Mouse (Mus musculus) adrenal gland, postnatal 4 days (tissue): Measurements from ENCODE around the gene Cdsn. TPM values are rescaled to one million over a fixed set of nuclear protein-coding genes. Genes with fewer than 3 reads are reported as not detected.
A peak's percentile ranks its signal among the peaks of the same experiment; 100 is the strongest.

ENCODE experiments used
- DNase-seq, 2 experiments: peaks; one replicate each; pipeline ENCODE4 v3.0.0; 2021 to 2022; ENCODE audit warnings: low spot score in 2 of 2, mixed read lengths in 2 of 2
- total RNA-seq, 2 experiments: library from RNA; stranded (reverse); gene quantifications; 2 replicates each; pipeline ENCODE4 v1.2.3; 2021

Cdsn gene
- total RNA-seq, 2 experiments from 2014 or later: 0.11 to 0.37 TPM

DNA sequence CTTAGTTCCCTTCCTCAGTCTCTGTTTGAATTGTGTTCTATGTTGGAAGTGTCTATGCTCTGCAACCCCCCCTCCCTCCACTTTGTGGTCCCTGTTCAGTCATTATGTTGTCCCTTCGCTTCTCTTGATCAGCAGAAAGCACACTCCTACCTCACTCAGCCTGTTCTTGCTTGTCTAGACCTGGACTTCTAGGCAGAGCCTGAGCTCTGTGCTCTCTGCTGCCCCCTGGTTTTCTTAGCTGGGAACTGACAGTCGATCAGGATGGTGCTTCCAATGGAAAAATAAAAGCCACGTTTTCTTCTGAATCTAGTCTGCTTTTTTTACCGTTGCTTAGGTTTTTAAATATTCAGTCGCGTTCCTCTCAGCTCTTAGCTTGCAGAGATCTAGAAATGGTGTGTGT, 17.6 kb upstream of the Cdsn start:
- peak in 1 of 2 experiments; percentile 44 for DNase-seq

DNA sequence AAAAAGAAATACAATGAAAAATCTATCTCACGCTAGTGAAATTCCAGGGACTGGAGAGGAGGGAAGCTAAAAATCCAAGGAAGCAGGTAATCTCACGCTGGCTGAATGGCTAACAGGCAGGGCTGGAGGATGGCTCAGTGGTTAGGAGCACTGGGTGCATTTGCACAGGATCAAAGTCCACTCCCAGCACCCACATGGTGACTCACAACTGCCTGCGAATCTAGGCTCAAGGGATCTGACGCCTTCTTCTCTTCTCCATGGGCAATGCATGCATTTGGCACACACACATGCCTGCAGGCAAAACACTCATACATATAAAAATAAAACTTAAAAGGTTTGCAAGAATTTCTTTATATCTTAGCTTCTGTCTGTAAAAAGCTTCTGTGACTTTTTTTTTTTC, 14.5 kb upstream of the Cdsn start:
- no peak for DNase-seq

DNA sequence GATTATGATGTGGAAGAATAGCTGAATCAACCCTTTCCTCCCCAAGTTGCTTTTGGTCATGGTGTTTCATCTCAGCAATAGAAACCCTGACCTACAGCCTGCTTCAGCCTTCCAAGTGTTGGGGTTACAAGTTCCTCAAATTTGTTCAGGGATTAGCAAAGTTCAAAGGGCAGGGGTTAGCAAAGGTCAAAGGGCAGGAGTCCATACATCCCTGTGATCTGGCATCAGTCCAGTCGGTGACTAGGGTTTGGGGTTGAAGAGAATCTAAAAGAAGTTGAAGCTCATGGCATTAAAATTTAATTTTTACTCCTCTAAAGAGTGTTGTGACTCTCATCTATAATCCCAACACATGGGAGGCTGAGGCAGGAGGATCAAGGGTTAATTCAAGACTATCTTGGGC, 13.5 kb upstream of the Cdsn start:
- no peak for DNase-seq

DNA sequence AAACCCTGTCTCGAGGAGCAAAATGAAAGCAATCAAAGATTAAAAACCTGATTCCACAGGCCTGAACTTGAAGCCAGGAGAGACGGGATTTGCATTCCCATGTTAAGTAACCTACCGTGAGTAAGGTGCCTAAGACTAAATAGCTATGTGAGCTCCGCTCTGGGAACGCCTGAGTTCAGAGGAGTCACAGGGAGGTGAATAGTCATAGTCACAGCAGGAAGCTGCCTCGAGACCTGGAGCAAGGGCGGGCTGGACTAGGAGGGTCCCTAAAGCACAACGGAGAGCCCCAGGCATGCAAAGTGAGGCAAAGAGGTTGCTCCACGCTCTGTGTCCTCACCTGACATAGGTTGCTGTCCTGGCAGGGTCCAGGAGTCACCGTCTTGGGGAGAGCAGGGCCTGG, 12.4 kb upstream of the Cdsn start:
- no peak for DNase-seq

DNA sequence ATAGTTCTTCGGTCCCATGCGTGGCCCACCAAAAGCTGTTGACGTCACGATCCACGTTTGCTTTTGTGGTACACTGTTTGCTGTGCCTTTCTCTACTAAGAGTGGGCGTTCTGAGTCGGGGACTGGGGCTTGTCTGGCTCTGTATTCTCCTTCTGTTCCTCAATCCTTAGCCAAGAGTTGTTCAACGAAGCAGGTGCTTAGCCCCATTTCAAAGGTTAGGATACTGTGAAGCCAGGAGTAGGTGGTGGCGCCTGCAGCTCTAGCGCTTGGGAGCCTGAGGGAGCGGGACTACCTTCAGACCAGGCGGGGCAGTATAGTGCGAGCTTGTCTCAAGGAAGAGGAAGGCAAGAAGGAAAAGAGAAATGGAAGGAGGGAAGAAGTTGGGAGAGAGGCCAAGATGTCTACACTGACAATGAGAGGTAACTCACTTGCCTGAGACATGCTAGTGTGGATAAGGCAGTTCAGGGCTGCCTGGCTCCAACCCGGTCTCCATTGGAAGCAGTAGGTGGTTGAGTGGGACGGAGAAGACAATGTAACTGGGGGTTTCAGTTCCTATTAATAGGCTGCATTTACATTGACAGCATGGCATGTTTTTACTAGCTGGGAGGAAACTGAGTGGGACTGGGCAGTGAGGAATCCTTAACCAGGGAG, 9.0 kb upstream of the Cdsn start:
- no peak for DNase-seq

DNA sequence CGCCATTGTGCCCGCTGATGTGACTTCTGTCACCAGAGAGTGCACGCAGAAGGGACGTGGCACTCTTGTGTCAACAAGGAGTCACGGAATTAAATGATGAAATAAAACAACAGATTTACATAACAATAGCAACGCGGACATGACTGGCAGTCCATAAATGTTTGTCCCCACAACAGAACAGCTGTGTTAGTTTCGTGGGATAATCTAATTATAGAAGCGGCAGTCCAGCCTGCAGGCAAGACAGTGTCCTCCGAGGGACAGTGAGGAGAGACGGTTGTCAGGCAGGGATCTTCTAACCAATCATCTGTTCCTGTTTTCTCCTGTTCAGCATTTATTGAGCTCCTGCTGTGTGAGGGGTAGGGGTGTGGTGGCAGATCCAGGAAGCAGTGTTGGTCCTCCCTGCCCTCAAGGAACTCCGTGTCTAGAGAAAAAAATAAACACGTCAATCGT, 8.5 kb upstream of the Cdsn start:
- DNase-seq: no peak

DNA sequence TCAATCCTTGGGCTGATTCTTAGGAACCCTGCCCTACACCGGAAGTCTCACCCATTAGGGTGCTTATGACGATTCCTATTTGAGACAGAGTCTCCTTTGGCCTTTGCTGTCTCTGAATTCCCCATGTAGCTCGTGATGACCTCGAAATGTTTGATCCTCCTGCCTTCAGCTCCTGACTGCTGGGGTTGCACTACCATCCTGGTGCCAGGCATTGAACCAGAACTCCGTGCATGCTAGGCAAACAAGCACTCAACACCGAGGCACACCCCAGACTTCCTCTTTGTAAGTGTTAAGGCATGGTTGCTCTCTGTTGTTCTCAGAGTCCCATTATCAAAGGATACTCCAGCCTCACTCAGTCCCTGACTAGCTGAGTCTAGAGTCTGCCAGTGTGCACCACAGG, 7.9 kb upstream of the Cdsn start:
- DNase-seq: no peak

DNA sequence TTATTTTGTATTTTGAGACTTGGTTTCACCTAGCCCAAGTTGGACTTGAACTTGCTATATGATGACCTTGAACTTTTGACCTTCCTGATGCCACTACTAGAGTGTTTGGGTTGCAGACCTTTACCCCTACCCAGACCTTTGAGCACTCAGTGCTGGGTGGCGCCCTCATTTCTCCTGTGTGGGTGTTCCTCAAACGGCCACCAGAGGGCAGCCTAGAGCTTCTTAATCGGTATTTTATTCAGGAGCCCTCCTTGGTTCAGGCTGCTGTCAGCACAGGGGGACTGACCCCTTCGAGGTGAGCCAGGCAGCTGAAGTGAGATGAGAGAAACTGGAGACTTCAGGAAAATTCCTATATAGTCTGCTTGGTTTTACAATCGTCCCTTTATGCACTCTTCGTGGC, 7.2 kb upstream of the Cdsn start:
- DNase-seq: peak in 1 of 2 experiments; percentile 28

DNA sequence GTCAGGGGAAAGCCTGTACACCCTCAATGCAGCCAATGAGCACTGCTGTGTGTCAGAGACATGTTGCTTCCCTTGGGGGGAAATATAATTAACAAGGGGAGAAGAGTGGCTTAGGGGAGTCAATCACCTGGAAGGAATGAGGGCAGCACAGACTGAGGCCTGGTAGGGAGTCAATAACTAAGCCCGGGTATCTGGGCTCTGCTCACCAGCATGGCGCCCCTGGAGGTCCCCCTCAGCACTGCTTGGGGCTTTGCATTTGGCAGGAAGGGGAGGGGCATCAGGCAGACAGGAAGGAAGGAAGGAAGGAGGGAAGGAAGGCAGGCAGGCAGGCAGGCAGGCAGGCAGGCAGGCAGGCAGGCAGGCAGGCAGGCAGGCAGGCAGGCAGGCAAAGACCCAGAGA, 4.5 kb upstream of the Cdsn start:
- no peak for DNase-seq

DNA sequence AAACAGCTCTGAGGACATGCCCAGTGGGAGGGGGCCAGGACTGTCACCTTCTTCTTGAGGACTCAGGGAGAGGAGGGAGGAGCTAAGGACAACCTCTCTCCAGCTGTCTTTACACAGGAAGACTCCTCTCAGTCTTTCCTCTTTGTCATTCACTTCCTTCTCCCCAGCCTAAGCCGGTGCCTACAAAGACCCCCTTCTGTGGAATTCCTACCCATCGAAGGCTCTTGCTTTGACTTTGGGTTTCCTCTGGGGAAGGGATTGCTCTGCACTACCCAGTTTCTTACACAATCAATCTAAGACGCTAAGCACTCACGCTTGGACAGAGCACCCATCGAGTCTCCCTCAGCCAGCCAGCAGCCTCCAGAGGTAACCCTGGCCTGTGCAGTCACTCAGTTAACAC, 3.3 kb upstream of the Cdsn start:
- no peak for DNase-seq

DNA sequence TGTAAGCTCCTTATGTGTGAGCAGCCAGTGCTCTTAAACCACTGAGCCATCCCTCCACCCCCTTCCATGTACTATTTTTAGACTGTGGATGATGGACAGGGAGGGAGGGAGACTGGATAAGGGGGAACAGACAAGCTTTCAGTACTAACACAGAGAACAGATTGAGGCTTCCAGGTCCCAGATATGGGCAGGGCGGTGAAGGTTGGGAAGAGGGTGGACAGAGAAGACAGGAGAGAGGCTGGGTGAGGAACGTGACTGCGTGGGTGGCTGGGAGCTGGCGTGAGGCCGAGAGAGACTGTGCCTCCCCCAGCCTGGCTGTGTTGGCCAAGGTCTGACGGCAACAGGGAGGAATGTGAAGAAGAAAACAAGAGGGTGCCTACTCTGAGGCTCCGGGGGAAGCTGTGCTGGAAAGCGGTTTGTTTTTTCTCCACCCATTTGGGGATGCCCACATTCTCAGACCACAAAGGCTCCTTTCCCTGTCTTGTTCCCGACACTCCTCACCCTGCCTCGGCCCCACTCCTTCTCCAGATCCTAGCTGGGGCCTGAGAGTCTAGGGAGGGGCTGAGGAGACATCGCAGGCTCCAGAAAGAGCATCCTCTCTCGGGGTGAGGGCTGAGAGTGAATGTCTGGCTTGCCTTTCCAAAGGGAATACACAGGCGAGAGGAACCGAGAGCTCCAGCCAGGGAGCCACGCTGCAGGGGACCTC, 2.3 kb upstream of the Cdsn start:
- DNase-seq: peak; percentile 52 to 54

DNA sequence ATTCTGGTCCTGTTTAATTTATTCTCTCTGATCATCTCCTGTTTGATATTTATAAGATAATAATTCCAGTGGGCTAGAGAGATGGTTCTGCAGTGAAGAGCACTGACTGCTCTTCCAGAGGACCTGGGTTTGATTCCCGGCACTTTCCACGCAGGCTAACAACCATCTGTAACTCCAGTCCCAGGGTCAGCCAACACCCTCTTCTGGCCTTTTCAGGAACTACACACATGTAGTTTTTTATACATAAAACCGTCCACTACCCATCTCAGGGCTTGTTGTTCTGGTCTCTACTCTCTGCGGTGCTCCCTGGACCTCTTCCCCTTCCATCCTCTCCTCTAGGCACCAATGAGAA, 1.8 kb upstream of the Cdsn start:
- DNase-seq: no peak

DNA sequence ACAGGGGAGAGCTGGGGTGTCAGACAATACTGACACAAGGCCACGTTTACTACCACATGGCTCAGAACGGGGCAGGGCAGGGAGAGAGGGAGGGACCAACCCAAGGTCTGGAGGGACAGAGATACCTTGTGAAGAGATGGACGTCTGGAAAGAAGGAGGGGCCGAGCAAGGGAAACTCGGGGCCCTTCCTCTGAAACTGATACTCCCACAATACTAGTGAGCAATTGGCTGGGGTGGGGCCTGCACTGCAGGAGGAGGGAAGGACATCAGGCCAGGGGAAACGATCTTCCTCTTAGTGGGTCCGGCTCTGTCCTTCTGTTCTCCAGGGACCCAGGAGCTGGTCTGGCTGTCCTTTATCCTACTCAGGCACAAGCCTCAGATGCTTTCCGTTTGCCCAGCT, 1.1 kb upstream of the Cdsn start:
- DNase-seq: no peak

DNA sequence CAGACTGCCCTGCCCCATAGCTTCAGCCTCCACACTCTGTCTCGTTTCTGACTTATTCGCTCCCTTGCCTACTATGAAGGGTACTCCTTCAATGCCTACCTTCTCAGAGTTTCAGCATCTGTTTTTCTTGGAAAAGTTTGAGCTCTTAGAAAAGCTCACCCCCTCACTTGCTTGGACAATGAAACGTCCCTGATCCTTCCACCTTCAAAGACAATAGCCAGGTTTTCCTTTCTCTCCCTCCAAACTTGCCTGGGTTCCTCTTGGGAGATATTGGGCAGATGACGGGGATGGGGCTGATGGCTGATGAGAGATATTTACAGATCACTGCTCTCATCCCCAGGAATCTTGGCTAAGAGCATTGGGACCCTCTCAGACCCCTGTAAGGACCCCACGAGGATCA, 2.4 kb downstream of the Cdsn start:
- no peak for DNase-seq

DNA sequence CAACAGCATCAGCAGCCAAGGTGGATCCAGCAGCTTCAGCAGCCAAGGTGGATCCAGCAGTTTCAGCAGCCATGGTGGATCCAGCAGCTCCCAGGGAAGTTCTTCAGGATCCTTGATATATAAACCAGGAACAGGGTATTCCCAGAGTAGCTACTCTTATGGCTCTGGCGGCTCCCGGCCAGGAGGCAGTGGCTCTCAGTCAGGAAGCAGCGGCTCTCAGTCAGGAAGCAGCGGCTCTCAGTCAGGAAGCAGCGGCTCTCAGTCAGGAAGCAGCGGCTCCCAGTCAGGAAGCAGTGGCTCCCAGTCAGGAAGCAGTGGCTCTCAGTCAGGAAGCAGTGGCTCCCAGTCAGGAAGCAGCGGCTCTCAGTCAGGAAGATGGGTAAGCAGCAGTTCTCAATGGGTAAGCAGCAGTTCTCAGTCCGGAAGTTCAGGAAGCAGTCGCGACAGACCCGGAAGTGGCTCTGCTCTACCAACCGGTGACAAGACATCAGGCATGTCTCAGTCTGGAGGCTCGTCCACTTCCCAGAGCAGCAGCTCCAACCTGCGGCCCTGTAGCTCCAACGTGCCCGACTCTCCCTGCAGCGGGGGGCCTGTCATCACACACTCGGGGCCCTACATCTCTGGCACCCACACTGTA, 3.0 kb downstream of the Cdsn start:
- DNase-seq: no peak

DNA sequence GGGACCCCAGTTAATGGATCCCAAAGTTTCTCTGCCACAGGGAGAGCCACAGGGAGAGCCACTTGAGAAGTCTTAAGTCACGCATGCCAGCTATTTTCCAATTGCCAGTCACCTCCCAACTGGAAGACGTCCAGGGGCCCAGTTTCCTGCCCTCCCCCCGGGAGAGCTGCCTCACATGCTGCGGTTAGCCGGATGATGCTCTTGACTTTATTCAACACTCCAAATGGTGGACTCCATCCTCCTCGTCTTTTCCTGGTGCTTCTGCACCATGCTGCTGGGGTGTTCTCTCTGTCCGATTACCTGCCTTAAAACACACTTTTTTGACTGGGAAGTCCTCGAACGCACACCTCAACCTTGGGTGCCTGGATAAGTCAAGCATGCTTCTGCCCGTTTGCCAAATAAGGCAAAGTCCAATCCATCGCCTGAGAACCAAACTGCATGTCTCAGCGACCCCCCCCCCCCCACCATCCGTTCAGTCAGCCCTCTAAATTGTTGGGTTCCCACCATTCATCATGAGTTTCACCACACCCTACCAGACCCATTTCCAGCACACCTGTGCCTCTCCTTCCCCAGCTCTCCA, 4.3 kb downstream of the Cdsn start:
- DNase-seq: no peak

DNA sequence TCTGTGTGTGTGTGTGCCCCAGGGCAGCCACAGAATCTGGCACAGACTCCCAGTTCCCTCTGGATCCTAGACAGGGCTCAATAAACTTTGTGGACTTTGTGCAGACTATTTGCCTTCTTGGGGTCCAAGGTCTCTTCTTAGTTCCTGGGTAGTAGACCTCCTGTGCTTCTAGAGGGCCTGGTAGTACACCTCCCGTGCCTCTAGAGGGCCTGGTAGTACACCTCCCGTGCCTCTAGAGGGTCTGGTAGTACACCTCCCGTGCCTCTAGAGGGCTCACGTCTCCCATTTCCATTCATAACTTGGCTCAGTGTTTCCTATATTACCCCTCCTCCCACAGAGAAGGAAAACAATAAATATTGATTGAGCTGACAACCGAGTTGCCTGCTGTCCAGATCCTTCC, 4.9 kb downstream of the Cdsn start:
- no peak for DNase-seq

DNA sequence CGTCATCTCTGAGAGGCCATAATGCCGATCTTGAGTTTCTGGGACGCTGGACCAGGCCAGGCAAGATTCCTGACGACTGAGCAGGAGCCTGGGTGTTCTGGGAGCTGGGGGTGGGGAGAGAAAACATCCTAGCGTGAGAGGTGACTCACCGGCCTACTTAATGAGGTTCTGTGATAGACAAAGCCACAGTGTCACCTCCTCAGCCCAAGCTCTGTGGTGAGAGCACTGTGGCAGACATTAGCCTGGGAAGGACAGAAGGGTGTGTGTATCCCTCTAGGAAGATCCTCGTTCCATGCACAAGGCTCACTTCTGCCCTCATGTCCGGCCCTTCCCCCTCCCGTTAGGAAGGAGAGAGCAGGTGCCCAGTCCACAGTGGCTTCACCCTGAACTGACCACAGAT, 5.4 kb downstream of the Cdsn start:
- no peak for DNase-seq

DNA sequence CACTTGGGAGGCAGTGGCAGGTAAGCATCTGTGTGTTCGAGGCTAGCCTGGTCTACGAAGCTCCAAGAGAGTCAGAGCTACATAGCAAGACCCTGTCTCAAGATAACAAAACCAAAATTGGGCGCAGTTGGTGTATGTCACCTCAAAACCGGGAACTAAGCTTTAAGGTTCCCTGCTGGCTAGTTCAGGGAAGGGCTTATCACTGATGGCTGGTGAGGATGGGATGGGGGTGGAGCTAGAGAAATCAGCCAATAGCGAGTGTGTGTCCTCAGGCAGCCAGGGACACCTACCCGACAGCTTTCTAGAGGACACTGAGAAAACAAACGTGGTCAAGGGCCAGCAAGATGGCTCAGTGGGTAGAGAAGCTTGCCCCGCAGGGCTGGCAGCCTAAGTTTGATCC, 6.3 kb downstream of the Cdsn start:
- no peak for DNase-seq

DNA sequence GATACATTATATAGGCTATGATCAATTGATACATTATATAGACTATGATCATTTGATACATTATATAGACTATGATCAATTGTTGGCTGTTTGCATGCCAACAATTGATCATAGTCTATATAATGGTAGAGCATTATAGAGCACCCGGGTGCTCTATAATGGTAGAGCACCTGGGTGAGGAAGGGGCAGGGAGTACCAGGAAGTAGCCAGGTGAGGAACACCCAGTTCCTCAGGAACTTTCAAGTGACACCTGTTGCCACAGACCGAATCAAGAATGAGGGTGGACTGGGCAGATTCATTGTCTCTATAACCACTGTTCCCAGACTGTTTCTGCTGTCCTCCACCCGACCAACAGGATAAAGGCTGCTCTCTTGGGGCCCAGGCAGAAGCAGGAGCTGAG, 15.2 kb downstream of the Cdsn start, which contains the start of gene 2300002M23Rik:
Gene 2300002M23Rik, plus strand, starts transcription at position 301 of the 400 bp plus-strand sequence.
- no peak for DNase-seq

DNA sequence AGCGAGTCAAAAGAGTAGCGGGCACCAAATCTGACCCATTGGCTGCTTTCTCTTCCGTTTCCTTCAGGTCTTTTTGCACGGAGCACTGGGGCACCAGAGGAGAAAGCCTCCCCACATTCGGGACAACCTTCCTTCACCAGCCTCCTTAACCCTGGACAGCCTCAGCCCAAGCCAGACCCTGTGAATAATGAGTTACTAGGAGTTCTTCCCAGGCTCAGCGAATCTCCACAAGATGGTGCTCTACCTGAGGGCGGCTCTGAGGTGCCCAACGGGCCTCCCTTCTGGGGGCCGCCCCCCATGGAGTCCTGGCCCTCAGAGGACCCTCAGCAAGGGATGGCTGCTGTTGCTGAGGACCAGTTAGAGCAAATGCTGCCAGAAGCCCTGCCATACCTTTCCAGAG, 15.8 kb downstream of the Cdsn start:
- DNase-seq: no peak
